Mouse (Mus musculus) hindbrain, embryonic 12.5 days (tissue): Measurements from ENCODE around the gene Extl1. TPM values are rescaled to one million over a fixed set of nuclear protein-coding genes. Genes with fewer than 3 reads are reported as not detected.

Source experiments
- ATAC-seq: fragments of 200-750 bp; cut with Nextera tagmentation; 2 replicates; pipeline ENCODE4 v1.8.0; 2017; ENCODE audit warnings: moderate TSS enrichment; ENCODE audit not compliant: low FRiP score
- H3K27ac ChIP-seq: fragments of 300-500 bp; sonication (generic); 2 replicates; pipeline ENCODE4 v1.5.1; 2016; ENCODE audit warnings: mild to moderate bottlenecking
- H3K27me3 ChIP-seq: fragments of 300-500 bp; sonication (generic); 2 replicates; pipeline ENCODE4 v1.6.1; 2016; ENCODE audit warnings: mild to moderate bottlenecking
- H3K36me3 ChIP-seq: fragments of 300-500 bp; sonication (generic); 2 replicates; pipeline ENCODE4 v1.6.1; 2016; ENCODE audit warnings: mild to moderate bottlenecking
- H3K4me1 ChIP-seq: fragments of 300-500 bp; sonication (generic); 2 replicates; pipeline ENCODE4 v1.6.1; 2016
- H3K4me2 ChIP-seq: fragments of 300-500 bp; sonication (generic); replicated peaks from 2 replicates; pipeline ENCODE4 v1.6.1; 2016; ENCODE audit warnings: mild to moderate bottlenecking
- H3K4me3 ChIP-seq: fragments of 300-500 bp; sonication (generic); 2 replicates; pipeline ENCODE4 v1.5.1; 2016; ENCODE audit warnings: mild to moderate bottlenecking
- H3K9ac ChIP-seq: fragments of 300-500 bp; sonication (generic); 2 replicates; pipeline ENCODE4 v1.6.1; 2016; ENCODE audit warnings: mild to moderate bottlenecking, moderate library complexity
- H3K9me3 ChIP-seq: fragments of 300-500 bp; sonication (generic); replicated peaks from 2 replicates; pipeline ENCODE4 v1.6.1; 2016; ENCODE audit warnings: mild to moderate bottlenecking
- WGBS: fragments of 180-500 bp; shearing (Covaris S2); methylation state at CpG from one replicate; pipeline ENCODE4 v1.1.7; 2016; 5-methylcytosine and 5-hydroxymethylcytosine counted together
- polyA plus RNA-seq: library from polyadenylated mRNA; unstranded; fragments of >200 nt; fragmentation: Nextera tagmentation; extraction: Ambion mirVana; gene quantifications from 2 replicates; pipeline ENCODE4 v1.2.1, GENCODE M21; 2016

The Extl1 gene
- polyA plus RNA-seq, 1 experiment from 2014 or later: 1.2 TPM

DNA sequence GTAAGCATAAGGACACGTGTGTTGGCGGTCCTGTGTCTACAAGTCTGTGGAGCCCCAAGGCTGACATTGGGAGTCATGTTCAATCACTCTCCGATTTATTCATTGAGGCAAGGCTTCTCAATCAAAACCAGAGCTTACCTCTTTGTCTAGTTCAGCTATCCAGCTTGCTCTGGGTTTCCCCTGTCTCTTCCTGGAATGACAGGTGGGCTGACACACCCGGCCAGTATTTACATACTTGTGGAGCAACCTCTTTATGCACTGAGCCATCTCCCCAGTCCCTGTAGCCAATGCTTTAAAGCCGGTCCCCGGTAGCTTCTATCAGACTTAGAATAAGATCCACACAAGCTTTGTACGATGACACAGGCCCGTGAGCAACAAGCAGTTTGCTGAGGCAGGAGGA lies 4.1 kb downstream of the Extl1 start:
- H3K27ac ChIP-seq: no peak overlapping the region
- H3K4me3 ChIP-seq: no peak overlapping the region
- peaks cover 3% of the 10 kb centered on the region; the same call in 1 of the 2 replicates for H3K27me3 ChIP-seq
- H3K9ac ChIP-seq: no peak overlapping the region
- H3K4me1 ChIP-seq: peaks cover 6% of the 10 kb centered on the region; the same call in 1 of the 2 replicates
- H3K9me3 ChIP-seq: no peaks in the 10 kb centered on the region
- no peaks in the 10 kb centered on the region for H3K36me3 ChIP-seq
- 83% methylated on average over 8 of the region's 8 CpGs for WGBS
- no peak overlapping the region for H3K4me2 ChIP-seq
- ATAC-seq: no peak

DNA sequence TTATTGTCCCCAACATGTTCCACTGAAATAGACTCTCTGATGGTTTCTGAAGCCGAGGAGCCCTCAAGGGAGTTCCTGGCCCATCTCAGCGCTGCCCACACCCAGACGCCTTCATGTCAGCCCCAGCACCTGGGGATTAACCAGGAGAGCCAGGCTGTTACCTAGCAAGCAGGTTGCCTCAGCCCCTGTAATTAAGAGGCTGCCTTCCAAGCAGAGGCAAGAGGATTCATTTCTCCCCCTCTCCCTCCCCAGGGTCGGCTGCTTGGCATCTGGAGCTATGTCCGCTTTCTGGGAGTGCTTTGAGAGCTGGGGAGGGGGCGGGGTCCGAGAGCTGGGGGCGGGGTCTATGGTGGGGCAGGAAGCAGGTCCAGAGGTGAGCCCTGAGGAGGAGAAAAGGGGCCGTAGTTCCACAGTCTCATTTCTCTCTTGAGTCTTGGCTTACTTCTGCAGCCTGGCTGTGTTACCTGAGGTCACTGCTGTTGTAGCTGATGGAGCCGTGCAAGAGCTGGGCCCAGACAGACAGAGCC lies 5.5 kb downstream of the Extl1 start:
- Histone ChIP-seq H3K9ac (no peak overlapping the region), H3K4me2 (no peak overlapping the region), H3K36me3 (no peaks in the 10 kb centered on the region), H3K4me1 (peaks cover 6% of the 10 kb centered on the region; the same call in 1 of the 2 replicates), H3K9me3 (no peaks in the 10 kb centered on the region), H3K27me3 (peaks cover 8% of the 10 kb centered on the region; the same call in 1 of the 2 replicates), H3K27ac (no peak overlapping the region), H3K4me3 (no peak overlapping the region)
- WGBS: 34% methylated on average over 10 of the region's 10 CpGs
- ATAC-seq: no peak

DNA sequence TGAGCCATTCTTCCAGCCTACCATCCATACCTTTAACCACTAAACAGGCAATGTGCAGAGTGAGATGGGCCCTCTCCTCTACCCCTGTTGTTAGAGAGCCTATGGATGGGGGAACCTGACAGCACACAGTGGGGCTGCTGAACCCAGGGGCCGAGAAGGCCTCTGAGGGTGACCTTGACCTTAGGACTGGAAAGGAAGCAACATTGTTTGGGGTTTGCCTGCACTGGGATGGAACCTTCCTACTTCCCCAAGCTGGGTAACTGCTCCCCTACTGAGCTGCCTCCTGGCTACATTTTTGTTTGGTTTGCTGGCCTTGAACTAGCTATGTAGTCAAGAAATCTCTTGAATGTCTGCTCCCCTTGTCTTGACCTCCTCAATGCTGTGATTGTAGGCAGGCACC lies 9.3 kb downstream of the Extl1 start:
- H3K4me3 ChIP-seq: no peak overlapping the region
- H3K9me3 ChIP-seq: no peaks in the 10 kb centered on the region
- WGBS: 55% methylated on average over 1 of the region's 1 CpGs
- no peak overlapping the region for H3K27ac ChIP-seq
- H3K4me2 ChIP-seq: no peak overlapping the region
- no peak overlapping the region for H3K9ac ChIP-seq
- peaks cover 36% of the 10 kb centered on the region for H3K27me3 ChIP-seq
- H3K36me3 ChIP-seq: no peaks in the 10 kb centered on the region
- peaks cover 25% of the 10 kb centered on the region for H3K4me1 ChIP-seq
- no peak for ATAC-seq

DNA sequence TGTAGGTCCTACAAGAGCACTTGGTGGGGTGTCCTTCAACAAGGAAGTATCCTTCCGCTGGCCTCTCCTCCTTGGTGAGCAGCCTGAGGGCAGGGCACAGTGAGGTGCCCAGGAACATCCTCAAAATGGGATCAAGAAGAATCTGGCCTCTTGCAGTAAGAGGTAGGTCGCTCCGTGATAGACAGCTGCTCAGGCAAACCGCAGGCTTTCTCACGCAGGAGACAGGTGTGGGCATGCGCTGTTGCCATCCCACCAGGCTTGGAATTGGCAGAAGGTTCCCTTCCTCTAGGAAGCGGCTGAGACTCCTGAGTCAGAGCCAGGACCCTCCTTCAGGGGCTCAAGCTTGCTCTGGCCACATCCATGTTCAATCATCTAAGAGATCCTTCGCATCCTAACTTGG lies 10.4 kb downstream of the Extl1 start:
- peaks cover 46% of the 10 kb centered on the region for H3K27me3 ChIP-seq
- H3K4me1 ChIP-seq: peaks cover 24% of the 10 kb centered on the region
- no peak overlapping the region for H3K4me3 ChIP-seq
- no peak overlapping the region for H3K4me2 ChIP-seq
- WGBS: 86% methylated on average over 8 of the region's 8 CpGs
- H3K9me3 ChIP-seq: no peaks in the 10 kb centered on the region
- H3K9ac ChIP-seq: no peak overlapping the region
- no peak overlapping the region for H3K27ac ChIP-seq
- no peak for ATAC-seq
- no peaks in the 10 kb centered on the region for H3K36me3 ChIP-seq

GRCm38 (mm10) chr4:134372294-134372747 lies 11.3 kb downstream of the Extl1 start:
- H3K27ac ChIP-seq: no peak overlapping the region
- no peaks in the 10 kb centered on the region for H3K9me3 ChIP-seq
- H3K4me2 ChIP-seq: peak overlapping the region; percentile 97
- under 1% methylated on average over 16 of the region's 16 CpGs for WGBS
- ATAC-seq: peak; percentile 76
- H3K36me3 ChIP-seq: no peaks in the 10 kb centered on the region
- peak overlapping the region; percentile 55 for H3K4me3 ChIP-seq
- peaks cover 56% of the 10 kb centered on the region for H3K27me3 ChIP-seq
- peaks cover 19% of the 10 kb centered on the region for H3K4me1 ChIP-seq
- peak overlapping the region; percentile 61 for H3K9ac ChIP-seq

DNA sequence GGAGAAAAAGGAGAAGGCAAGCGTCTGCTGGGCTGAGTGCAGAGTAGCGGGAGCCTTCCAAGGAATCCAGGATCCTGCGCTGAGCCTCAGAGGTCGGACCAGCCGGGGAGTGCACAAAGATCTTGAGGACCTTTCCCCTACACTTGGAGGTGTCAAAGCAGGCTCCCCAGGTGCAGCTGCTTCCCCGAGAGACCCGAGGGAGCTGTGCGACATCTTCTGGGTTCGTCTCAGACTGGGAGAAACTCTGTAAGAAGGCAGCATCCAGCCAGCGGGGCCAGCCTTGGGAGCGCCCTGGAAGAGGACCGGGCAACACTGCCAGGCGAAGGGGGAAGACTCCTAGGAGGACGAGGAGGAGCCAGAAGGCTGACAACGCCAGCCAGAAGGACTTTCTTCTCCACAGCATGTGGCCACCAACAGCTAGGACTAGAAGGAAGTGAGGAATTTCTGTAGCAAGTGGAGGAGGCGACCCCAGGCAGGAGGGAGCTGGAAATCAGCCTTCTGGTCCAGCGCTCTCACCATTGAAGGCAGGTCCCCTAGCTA lies 12.3 kb downstream of the Extl1 start:
- WGBS: under 1% methylated on average over 17 of the region's 17 CpGs
- no peak for ATAC-seq
- H3K9me3 ChIP-seq: no peaks in the 10 kb centered on the region
- H3K27ac ChIP-seq: no peak overlapping the region
- H3K4me3 ChIP-seq: peak overlapping the region; percentile 55
- H3K9ac ChIP-seq: no peak overlapping the region; the same call in 1 of the 2 replicates
- peaks cover 59% of the 10 kb centered on the region for H3K27me3 ChIP-seq
- peaks cover 19% of the 10 kb centered on the region for H3K4me1 ChIP-seq
- H3K36me3 ChIP-seq: no peaks in the 10 kb centered on the region
- peak overlapping the region; percentile 97 for H3K4me2 ChIP-seq

- Histone ChIP-seq H3K4me2 (peak overlapping the region; percentile 97), H3K4me3 (peak overlapping the region; percentile 55), H3K27ac (no peak overlapping the region), H3K36me3 (no peaks in the 10 kb centered on the region), H3K4me1 (peaks cover 19% of the 10 kb centered on the region), H3K9ac (no peak overlapping the region), H3K27me3 (peaks cover 60% of the 10 kb centered on the region), H3K9me3 (no peaks in the 10 kb centered on the region)
- WGBS: under 1% methylated on average over 18 of the region's 18 CpGs
- ATAC-seq: no peak
Observed at GRCm38 (mm10) chr4:134370649-134371221, 12.9 kb downstream of the Extl1 start.

DNA sequence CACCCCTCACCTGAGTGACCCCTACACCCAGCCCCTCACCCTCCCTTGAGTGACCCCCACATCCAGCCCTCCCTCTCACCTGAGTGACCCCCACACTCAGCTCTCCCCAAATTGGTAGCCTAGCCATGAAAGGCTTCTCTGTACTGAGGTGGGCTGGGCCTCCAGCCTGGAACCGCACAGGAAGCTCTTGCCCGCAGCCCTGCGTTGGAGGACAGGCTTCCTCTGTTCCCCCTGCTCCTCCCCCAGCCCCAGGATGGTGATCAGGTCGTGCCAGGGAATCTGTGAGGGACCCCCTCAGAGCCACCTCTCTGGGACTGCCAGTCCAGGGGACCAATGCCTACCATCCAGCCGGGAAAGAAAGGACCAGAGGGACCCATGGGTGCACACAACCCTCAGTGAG lies 18.4 kb downstream of the Extl1 start:
- no peak overlapping the region for H3K27ac ChIP-seq
- no peaks in the 10 kb centered on the region for H3K36me3 ChIP-seq
- H3K27me3 ChIP-seq: peaks cover 63% of the 10 kb centered on the region
- H3K4me3 ChIP-seq: no peak overlapping the region
- 42% methylated on average over 5 of the region's 5 CpGs for WGBS
- no peak overlapping the region for H3K9ac ChIP-seq
- ATAC-seq: no peak; the same call in 1 of the 2 replicates
- no peak overlapping the region for H3K4me2 ChIP-seq
- H3K4me1 ChIP-seq: no peaks in the 10 kb centered on the region
- H3K9me3 ChIP-seq: no peaks in the 10 kb centered on the region

- WGBS: 22% methylated on average over 9 of the region's 9 CpGs
- no peak for ATAC-seq
- H3K4me2 ChIP-seq: no peak overlapping the region
- H3K4me3 ChIP-seq: no peak overlapping the region
- H3K27me3 ChIP-seq: peaks cover 46% of the 10 kb centered on the region
- H3K9ac ChIP-seq: no peak overlapping the region
- no peak overlapping the region for H3K27ac ChIP-seq
- no peaks in the 10 kb centered on the region for H3K36me3 ChIP-seq
- H3K9me3 ChIP-seq: no peaks in the 10 kb centered on the region
- H3K4me1 ChIP-seq: 0 out of 2 replicates have a peak, but pooled peaks cover under 1% of the 10 kb centered on the region
Observed at GRCm38 (mm10) chr4:134362586-134362985, 21.1 kb downstream of the Extl1 start.

DNA sequence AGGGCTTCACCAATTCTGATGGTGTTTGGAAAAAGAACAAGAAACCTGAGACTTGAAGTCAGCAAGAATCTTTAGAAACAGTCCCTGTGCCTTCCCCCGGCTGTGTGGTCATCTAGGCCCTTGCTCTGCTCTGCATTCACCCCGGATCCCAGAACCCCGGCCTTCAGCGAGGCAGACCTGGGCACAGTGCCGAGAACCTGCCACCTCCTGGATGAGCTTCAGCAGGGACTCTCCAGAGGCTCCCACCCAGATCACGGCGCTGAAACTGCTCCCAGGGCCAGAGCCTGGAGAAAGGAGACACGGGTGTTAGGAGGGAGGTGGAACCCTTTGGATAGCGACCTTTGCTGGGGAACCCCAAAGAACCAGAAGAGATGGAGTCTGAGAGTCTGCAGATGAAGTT lies 21.5 kb downstream of the Extl1 start:
- no peak overlapping the region for H3K4me3 ChIP-seq
- no peak overlapping the region for H3K4me2 ChIP-seq
- H3K27me3 ChIP-seq: peaks cover 46% of the 10 kb centered on the region
- H3K9ac ChIP-seq: no peak overlapping the region
- peaks cover 5% of the 10 kb centered on the region for H3K4me1 ChIP-seq
- H3K27ac ChIP-seq: no peak overlapping the region
- 68% methylated on average over 9 of the region's 9 CpGs for WGBS
- ATAC-seq: no peak
- no peaks in the 10 kb centered on the region for H3K36me3 ChIP-seq
- no peaks in the 10 kb centered on the region for H3K9me3 ChIP-seq

- H3K4me2 ChIP-seq: no peak overlapping the region
- peaks cover 7% of the 10 kb centered on the region for H3K4me1 ChIP-seq
- no peak for ATAC-seq
- WGBS: 54% methylated on average over 5 of the region's 5 CpGs
- H3K9ac ChIP-seq: no peak overlapping the region
- peaks cover 48% of the 10 kb centered on the region for H3K27me3 ChIP-seq
- no peaks in the 10 kb centered on the region for H3K36me3 ChIP-seq
- H3K9me3 ChIP-seq: no peaks in the 10 kb centered on the region
- H3K4me3 ChIP-seq: no peak overlapping the region
- H3K27ac ChIP-seq: no peak overlapping the region
Observed at GRCm38 (mm10) chr4:134361215-134361614, 22.4 kb downstream of the Extl1 start.

DNA sequence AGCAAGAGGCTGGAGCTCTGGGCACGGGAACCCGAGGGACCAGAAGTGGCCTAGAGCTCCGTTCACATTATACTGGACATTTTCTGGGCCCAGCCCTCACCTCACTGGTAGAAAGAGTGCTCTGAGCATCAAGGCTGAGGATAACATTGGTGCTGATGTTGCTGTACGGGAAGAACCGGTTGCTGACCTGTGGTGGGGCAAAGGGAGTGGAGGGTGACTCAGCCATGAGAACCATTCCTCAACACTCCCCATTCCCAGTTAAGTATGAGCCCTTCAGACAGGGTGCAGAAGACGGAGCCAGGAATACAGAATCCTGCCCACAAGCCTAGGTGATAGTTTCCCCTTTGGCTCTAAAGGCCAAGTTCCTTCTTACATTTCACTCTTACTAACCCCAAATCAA lies 24.0 kb downstream of the Extl1 start:
- Histone ChIP-seq H3K27me3 (peaks cover 44% of the 10 kb centered on the region), H3K9me3 (no peaks in the 10 kb centered on the region), H3K27ac (no peak overlapping the region), H3K36me3 (no peaks in the 10 kb centered on the region), H3K4me3 (no peak overlapping the region), H3K4me1 (peaks cover 9% of the 10 kb centered on the region), H3K9ac (no peak overlapping the region), H3K4me2 (no peak overlapping the region)
- ATAC-seq: no peak
- whole genome bisulfite sequencing: 87% methylated on average over 6 of the region's 6 CpGs

- Histone ChIP-seq H3K4me2 (peak overlapping the region; percentile 40), H3K4me3 (no peak overlapping the region)
- ATAC-seq: no peak
Observed at GRCm38 (mm10) chr4:134357461-134357771, 26.2 kb downstream of the Extl1 start.

More at GRCm38 (mm10) chr4:134357461-134357771, 26.2 kb downstream of the Extl1 start:
- H3K9ac ChIP-seq: no peak overlapping the region
- no peaks in the 10 kb centered on the region for H3K9me3 ChIP-seq
- WGBS: 42% methylated on average over 17 of the region's 17 CpGs
- peaks cover 12% of the 10 kb centered on the region for H3K4me1 ChIP-seq
- H3K27me3 ChIP-seq: peaks cover 24% of the 10 kb centered on the region
- no peaks in the 10 kb centered on the region for H3K36me3 ChIP-seq
- no peak overlapping the region for H3K27ac ChIP-seq
